Mouse (Mus musculus): ENCODE measurements around the gene Cyp2a22. TPM values are rescaled to one million over a fixed set of nuclear protein-coding genes. Genes with fewer than 3 reads are reported as not detected.

Cyp2a22 gene
- polyA plus RNA-seq (2014; fragmentation: Illumina TruSeq; extraction: RNeasy Lipid Tissue Mini Kit (QIAGEN cat#74804); ENCODE audit: low read depth, low replicate concordance) = not detected

DNA sequence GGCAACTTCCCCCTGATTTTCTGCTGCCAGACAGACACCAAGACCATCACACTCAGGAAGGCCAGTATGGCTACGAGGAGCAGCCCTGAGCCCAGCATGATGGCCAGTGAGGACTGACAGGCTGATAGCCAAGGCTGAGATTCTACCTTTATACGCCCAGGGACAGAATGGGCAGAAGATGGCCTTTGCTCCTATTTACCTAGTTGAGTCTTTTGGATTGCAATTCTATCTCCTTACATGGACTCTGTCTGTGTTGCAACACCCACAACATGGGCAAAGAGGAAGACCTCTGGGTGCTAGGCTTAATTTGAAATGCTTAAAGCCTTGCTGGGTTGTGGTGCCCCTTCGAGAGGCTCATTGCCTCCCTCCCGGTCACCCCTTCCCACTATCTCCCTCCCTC is at the start of gene Cyp2a22:
Gene Cyp2a22, minus strand, starts transcription at position 123 of the 400 bp plus-strand sequence.

Other genes starting within 250 kb of the Cyp2a22 start
- gene Cyp2b19, start 182.2 kb downstream of the Cyp2a22 start, polyA plus RNA-seq (2014; fragmentation: Illumina TruSeq; extraction: RNeasy Lipid Tissue Mini Kit (QIAGEN cat#74804); ENCODE audit: low read depth, low replicate concordance) = not detected
- gene Cyp2g1, start 130.5 kb downstream of the Cyp2a22 start, polyA plus RNA-seq (2014; fragmentation: Illumina TruSeq; extraction: RNeasy Lipid Tissue Mini Kit (QIAGEN cat#74804); ENCODE audit: low read depth, low replicate concordance) = not detected
- not detected for gene Cyp2a5, start 104.1 kb downstream of the Cyp2a22 start, polyA plus RNA-seq (2014; fragmentation: Illumina TruSeq; extraction: RNeasy Lipid Tissue Mini Kit (QIAGEN cat#74804); ENCODE audit: low read depth, low replicate concordance)
- not detected for gene Cyp2a12, start 89.7 kb upstream of the Cyp2a22 start, polyA plus RNA-seq (2014; fragmentation: Illumina TruSeq; extraction: RNeasy Lipid Tissue Mini Kit (QIAGEN cat#74804); ENCODE audit: low read depth, low replicate concordance)
- gene Cyp2f2, start 180.5 kb upstream of the Cyp2a22 start, polyA plus RNA-seq (2014; fragmentation: Illumina TruSeq; extraction: RNeasy Lipid Tissue Mini Kit (QIAGEN cat#74804); ENCODE audit: low read depth, low replicate concordance) = 70.2 TPM
- not detected for gene Cyp2t4, start 214.3 kb upstream of the Cyp2a22 start, polyA plus RNA-seq (2014; fragmentation: Illumina TruSeq; extraction: RNeasy Lipid Tissue Mini Kit (QIAGEN cat#74804); ENCODE audit: low read depth, low replicate concordance)
- gene Egln2, start 227.4 kb upstream of the Cyp2a22 start, polyA plus RNA-seq (2014; fragmentation: Illumina TruSeq; extraction: RNeasy Lipid Tissue Mini Kit (QIAGEN cat#74804); ENCODE audit: low read depth, low replicate concordance) = 6.1 TPM
- 2.9 TPM for gene Rab4b, start 239.5 kb upstream of the Cyp2a22 start, polyA plus RNA-seq (2014; fragmentation: Illumina TruSeq; extraction: RNeasy Lipid Tissue Mini Kit (QIAGEN cat#74804); ENCODE audit: low read depth, low replicate concordance)
- not detected for gene Gm21983, start 241.7 kb upstream of the Cyp2a22 start, polyA plus RNA-seq (2014; fragmentation: Illumina TruSeq; extraction: RNeasy Lipid Tissue Mini Kit (QIAGEN cat#74804); ENCODE audit: low read depth, low replicate concordance)
- gene Mia, start 241.8 kb upstream of the Cyp2a22 start, polyA plus RNA-seq (2014; fragmentation: Illumina TruSeq; extraction: RNeasy Lipid Tissue Mini Kit (QIAGEN cat#74804); ENCODE audit: low read depth, low replicate concordance) = not detected

Measured in adrenal gland, adult 10 weeks (tissue).